Mouse (Mus musculus): Measurements from ENCODE around the gene Gm14819. TPM values are rescaled to one million over a fixed set of nuclear protein-coding genes. Genes with fewer than 3 reads are reported as not detected.
"Not testable (repeated sequence)": the region's sequence is repeated elsewhere in the genome, so short reads cannot be mapped to it uniquely, and the experiment has no call there.

Gene Gm14819
- not detected in 2 replicates for polyA plus RNA-seq (2014; fragmentation: Nextera tagmentation; extraction: Ambion mirVana)

DNA sequence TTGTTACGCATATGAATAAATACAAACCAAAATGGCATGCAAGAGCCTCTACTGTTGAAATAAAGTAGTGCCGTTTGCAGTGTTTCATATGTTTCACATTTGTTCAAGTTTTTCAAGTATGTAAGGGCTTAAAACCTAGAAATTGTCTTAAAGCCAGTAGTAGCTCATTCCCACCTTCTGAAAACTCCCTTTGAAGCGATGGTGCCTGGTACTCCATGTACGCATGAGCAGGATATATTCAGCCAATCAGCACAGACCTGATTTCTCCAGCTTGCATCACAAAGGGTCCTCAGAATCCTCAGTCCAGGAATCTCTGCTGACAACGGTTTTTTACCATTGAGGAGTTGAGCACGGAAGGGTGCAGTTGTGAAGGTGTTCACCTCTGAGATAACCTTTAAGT lies at the start of gene Gm14819:
TSS of gene Gm14819 (plus strand) at position 301 of the 400 bp plus-strand sequence.
- H3K4me3 ChIP-seq (ENCODE audit: low read depth, low read length); H3K27me3 ChIP-seq (replicated peaks; ENCODE audit: control insufficient read depth, insufficient read depth, low read length); H3K27ac ChIP-seq (replicated peaks; ENCODE audit: low read depth, low read length); H3K36me3 ChIP-seq (ENCODE audit: control insufficient read depth, insufficient read depth, low read length); ATAC-seq (ENCODE audit: low read depth); H3K9ac ChIP-seq (ENCODE audit: low read depth, low read length); DNase-seq (ENCODE audit: low spot score); H3K4me2 ChIP-seq (ENCODE audit: low read depth, low read length); H3K9me3 ChIP-seq (ENCODE audit: control insufficient read depth, low read length); H3K4me1 ChIP-seq (ENCODE audit: control insufficient read depth, insufficient read depth, low read length): not testable (repeated sequence)
- WGBS = no CpG with 5 or more reads among the region's 6 CpGs
